Mouse (Mus musculus) forebrain, postnatal 0 days (tissue): ENCODE results near the gene Ptcd1. TPM values are rescaled to one million over a fixed set of nuclear protein-coding genes. Genes with fewer than 3 reads are reported as not detected.

Experiments used
- ATAC-seq: fragments of 200-750 bp; cut with Nextera tagmentation; 2 replicates; pipeline ENCODE4 v1.8.0; 2017; ENCODE audit warnings: mild to moderate bottlenecking, moderate library complexity
- DNase-seq: peaks from one replicate; pipeline ENCODE4 v3.0.0-alpha.2; 2015
- H3K27ac ChIP-seq: fragments of 300-500 bp; sonication (generic); 2 replicates; pipeline ENCODE4 v1.5.1; 2014; ENCODE audit warnings: low read depth, mild to moderate bottlenecking, antibody characterized with exemption, low read length, moderate library complexity, mixed read lengths
- H3K27me3 ChIP-seq: fragments of 300-500 bp; sonication (generic); 2 replicates; pipeline ENCODE4 v1.6.1; 2014; ENCODE audit warnings: mild to moderate bottlenecking, low read length, mixed read lengths; ENCODE audit not compliant: insufficient read depth
- H3K36me3 ChIP-seq: fragments of 300-500 bp; sonication (generic); 2 replicates; pipeline ENCODE4 v1.6.1; 2014; ENCODE audit warnings: mild to moderate bottlenecking, moderate library complexity; ENCODE audit not compliant: insufficient read depth
- H3K4me1 ChIP-seq: fragments of 300-500 bp; sonication (generic); 2 replicates; pipeline ENCODE4 v1.6.1; 2014; ENCODE audit warnings: antibody characterized with exemption; ENCODE audit not compliant: insufficient read depth
- H3K4me2 ChIP-seq: fragments of 300-500 bp; sonication (generic); 2 replicates; pipeline ENCODE4 v1.6.1; 2014; ENCODE audit warnings: low read depth, mild to moderate bottlenecking, moderate library complexity
- H3K4me3 ChIP-seq: fragments of 300-500 bp; sonication (generic); 2 replicates; pipeline ENCODE4 v1.5.1; 2014; ENCODE audit warnings: low read depth, low read length, mixed read lengths
- H3K9ac ChIP-seq: fragments of 300-500 bp; sonication (generic); 2 replicates; pipeline ENCODE4 v1.6.1; 2014; ENCODE audit warnings: mild to moderate bottlenecking
- H3K9me3 ChIP-seq: fragments of 300-500 bp; sonication (generic); 2 replicates; pipeline ENCODE4 v1.6.1; 2016; ENCODE audit warnings: low read length
- CTCF ChIP-seq: sonication (generic); IDR thresholded peaks from 2 replicates; pipeline ENCODE4 v1.5.1; 2016; ENCODE audit warnings: antibody characterized with exemption, control low read depth, low read depth
- WGBS: fragments of 180-500 bp; shearing (Covaris S2); extraction: QIAGEN DNeasy Blood & Tissue Kit; methylation state at CpG from one replicate; pipeline ENCODE4 v1.1.7; 2014; 5-methylcytosine and 5-hydroxymethylcytosine counted together
- polyA plus RNA-seq: library from polyadenylated mRNA; unstranded; fragments of >200 nt; fragmentation: Nextera tagmentation; extraction: Ambion mirVana; gene quantifications from 2 replicates; pipeline ENCODE4 v1.2.1, GENCODE M21; 2015
- total RNA-seq: library from RNA; depleted of rRNA; stranded (reverse); fragments of >200 nt; gene quantifications from 2 replicates; pipeline ENCODE4 v1.2.3, GENCODE M21; 2014

Gene Ptcd1
- total and polyA plus RNA-seq, 2 experiments from 2014 or later = 21.7 to 32.6 TPM

DNA sequence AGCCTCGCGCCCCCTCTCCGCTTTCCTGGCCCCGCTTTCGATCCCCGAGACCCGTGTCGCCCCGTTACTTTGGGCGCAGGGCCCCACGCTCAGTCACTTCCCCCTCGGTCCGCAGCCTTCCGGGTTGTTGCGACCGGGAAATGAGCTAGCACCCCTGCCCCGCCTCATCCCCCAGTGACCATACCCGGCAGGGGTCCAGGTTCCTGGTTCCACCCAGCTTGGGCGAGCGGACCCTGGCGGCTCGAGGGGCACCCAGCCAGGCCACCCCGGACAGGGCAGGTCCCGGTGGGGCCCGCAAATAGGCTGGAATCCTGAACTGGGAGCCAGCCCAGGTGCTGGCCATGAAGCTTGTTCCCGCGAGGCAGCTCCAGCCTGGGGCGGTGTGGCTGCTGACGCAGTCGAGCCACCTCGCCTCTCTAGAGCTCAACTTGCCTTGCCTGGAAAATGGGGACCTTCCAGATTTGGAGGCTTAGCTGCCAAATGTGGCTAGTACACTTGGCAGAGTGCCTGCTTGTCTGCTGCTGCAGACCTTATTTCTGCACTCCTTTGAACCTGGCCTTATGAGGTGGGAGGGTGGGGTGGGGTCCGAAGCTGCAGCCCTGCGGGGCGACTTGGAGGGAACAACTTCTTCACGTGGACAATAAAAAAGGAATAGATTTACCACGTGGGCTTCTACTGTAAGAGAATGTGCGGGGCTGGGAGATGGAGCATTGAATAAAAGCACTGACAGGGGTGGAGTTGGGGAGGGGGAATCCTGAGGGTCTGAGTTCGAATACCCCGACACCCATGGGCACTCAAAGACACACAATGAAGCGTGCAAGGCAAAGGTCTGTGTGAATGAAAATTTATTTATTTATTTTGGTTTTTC is 52.1 kb downstream of the Ptcd1 start:
- no peak for TF ChIP-seq CTCF
- H3K27me3 ChIP-seq = peaks cover 7% of the 10 kb centered on the region; the same call in 1 of the 2 replicates
- ATAC-seq (peak; percentile 7; the same call in 1 of the 2 replicates), DNase-seq (peak; percentile 41)
- no peak overlapping the region for H3K27ac ChIP-seq
- 22% methylated on average over 29 of the region's 40 CpGs for WGBS
- peaks cover 9% of the 10 kb centered on the region for H3K36me3 ChIP-seq
- peak overlapping the region; percentile 56 for H3K4me2 ChIP-seq
- H3K9me3 ChIP-seq = no peaks in the 10 kb centered on the region
- peak overlapping the region; percentile 35; the same call in 1 of the 2 replicates for H3K9ac ChIP-seq
- no peaks in the 10 kb centered on the region for H3K4me1 ChIP-seq
- peak overlapping the region; percentile 43 for H3K4me3 ChIP-seq

DNA sequence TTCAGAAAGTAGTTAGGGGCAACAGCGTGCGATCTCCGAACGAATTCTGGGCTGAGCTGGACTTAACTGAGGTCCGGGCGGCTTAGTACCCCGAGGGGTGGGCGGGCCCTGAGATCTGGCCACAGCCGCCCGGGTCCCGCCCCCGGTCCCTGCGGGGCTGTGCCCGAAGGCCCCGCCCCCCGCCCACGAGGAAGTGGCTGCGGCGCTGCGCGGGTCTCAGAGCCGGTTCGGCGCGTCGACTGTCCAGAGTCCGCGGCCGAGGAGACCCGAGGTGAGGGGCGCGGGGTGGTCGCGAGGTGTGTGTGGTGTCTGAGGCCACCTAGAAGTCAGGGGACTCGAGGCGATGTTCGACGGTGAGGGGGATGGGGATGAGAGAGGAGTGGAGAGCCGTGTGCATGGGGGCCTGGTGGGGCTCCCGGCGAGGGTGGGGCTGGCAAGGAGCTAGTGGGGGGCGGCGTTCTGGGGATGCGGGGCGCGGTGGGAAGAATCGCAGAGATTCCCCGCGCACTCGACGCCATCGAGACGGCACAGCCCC is 52.8 kb downstream of the Ptcd1 start, which contains the start of gene Arpc1b:
Gene Arpc1b (plus strand): TSS at position 145 of the 535 bp plus-strand sequence.
- WGBS = 2% methylated on average over 50 of the region's 53 CpGs
- peak within 1 kb of the TSS; percentile 35; the same call in 1 of the 2 replicates for H3K9ac ChIP-seq
- no peak within 1 kb of the TSS for H3K27ac ChIP-seq
- peaks cover 16% of the 10 kb centered on the region for H3K36me3 ChIP-seq
- peak within 1 kb of the TSS; percentile 43 for H3K4me3 ChIP-seq
- TF ChIP-seq CTCF = no peak
- no peaks in the 10 kb centered on the region for H3K9me3 ChIP-seq
- peak; percentile 31 for DNase-seq
- peak within 1 kb of the TSS; percentile 56 for H3K4me2 ChIP-seq
- peaks cover 7% of the 10 kb centered on the region; the same call in 1 of the 2 replicates for H3K27me3 ChIP-seq
- no peaks in the 10 kb centered on the region for H3K4me1 ChIP-seq
- peak; percentile 52 for ATAC-seq

DNA sequence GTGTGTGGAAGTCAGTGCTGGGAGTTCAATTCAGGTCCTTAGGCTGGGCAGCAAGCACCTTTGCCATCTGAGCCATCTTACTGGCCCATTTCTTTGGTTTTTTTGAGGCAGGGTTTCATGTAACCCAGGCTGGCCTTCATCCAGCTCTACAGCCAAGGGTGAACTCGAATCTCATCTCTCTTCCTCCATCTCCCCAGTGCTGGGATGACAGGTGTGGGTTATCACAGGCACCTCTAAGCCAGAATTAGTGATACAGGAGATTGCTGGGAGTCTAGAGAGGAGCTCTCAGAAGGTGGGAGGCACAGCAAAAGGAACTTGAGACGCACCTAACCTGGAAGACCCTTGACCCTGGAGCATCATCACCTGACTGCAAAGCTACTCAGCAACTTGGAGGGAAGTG is 53.5 kb downstream of the Ptcd1 start:
- Histone ChIP-seq H3K4me2 (peak overlapping the region; percentile 56), H3K9ac (no peak overlapping the region), H3K27ac (no peak overlapping the region), H3K36me3 (peaks cover 21% of the 10 kb centered on the region), H3K27me3 (peaks cover 7% of the 10 kb centered on the region; the same call in 1 of the 2 replicates), H3K4me1 (no peaks in the 10 kb centered on the region), H3K4me3 (no peak overlapping the region), H3K9me3 (no peaks in the 10 kb centered on the region)
- TF ChIP-seq CTCF = no peak
- ATAC-seq (no peak), DNase-seq (no peak)
- WGBS = 56% methylated on average over 2 of the region's 2 CpGs

DNA sequence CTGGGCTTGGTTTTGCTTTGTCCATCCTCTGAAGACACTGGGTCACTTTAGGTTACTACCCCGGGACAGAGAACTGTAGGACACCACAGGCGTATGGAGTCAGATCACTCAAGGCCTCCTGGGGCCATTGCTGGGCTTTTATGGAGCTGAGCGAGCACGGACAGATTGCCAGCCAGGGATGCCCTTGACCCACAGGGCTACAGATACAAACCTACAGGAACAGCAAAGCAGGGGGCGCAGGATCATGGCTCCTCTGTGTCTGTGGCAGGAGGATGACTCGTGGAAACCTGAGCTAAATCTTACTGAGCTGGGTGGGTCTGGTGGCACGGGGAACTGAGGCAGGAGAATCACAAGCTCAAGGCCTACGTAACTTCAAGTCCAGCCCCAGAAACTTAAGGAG is 54.3 kb downstream of the Ptcd1 start:
- H3K4me3 ChIP-seq = no peak overlapping the region
- H3K36me3 ChIP-seq = peaks cover 30% of the 10 kb centered on the region
- DNase-seq (no peak), ATAC-seq (no peak)
- no peak overlapping the region for H3K27ac ChIP-seq
- no peaks in the 10 kb centered on the region for H3K9me3 ChIP-seq
- H3K27me3 ChIP-seq = peaks cover 7% of the 10 kb centered on the region; the same call in 1 of the 2 replicates
- WGBS = 80% methylated on average over 8 of the region's 8 CpGs
- no peak for TF ChIP-seq CTCF
- H3K4me2 ChIP-seq = no peak overlapping the region
- no peaks in the 10 kb centered on the region for H3K4me1 ChIP-seq
- H3K9ac ChIP-seq = no peak overlapping the region

DNA sequence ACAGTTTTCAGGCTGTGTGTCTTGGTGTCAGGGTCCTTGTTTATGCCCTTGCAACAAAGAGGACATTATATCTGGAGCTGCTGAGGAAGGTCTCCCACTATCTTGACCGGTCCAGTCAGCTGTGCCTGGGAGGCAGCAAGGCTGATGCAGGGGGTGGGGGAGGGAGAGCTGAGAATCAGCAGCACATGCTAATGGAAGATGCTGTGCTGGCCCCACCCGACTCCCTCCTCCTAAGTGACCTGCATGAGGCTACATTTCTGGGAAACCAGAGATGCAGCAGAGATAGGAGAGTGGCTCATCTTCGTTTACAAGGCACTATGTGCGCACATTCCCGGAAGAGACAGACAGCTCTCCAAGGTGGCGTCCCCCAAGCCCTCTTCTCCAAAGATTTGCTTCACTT is 56.5 kb downstream of the Ptcd1 start:
- Histone ChIP-seq H3K9me3 (no peaks in the 10 kb centered on the region), H3K27me3 (peaks cover 7% of the 10 kb centered on the region; the same call in 1 of the 2 replicates), H3K4me1 (no peaks in the 10 kb centered on the region), H3K9ac (no peak overlapping the region), H3K4me2 (no peak overlapping the region), H3K36me3 (peaks cover 51% of the 10 kb centered on the region), H3K4me3 (no peak overlapping the region), H3K27ac (no peak overlapping the region)
- no peak for DNase-seq
- ATAC-seq = no peak
- no peak for TF ChIP-seq CTCF
- WGBS = 91% methylated on average over 6 of the region's 6 CpGs

DNA sequence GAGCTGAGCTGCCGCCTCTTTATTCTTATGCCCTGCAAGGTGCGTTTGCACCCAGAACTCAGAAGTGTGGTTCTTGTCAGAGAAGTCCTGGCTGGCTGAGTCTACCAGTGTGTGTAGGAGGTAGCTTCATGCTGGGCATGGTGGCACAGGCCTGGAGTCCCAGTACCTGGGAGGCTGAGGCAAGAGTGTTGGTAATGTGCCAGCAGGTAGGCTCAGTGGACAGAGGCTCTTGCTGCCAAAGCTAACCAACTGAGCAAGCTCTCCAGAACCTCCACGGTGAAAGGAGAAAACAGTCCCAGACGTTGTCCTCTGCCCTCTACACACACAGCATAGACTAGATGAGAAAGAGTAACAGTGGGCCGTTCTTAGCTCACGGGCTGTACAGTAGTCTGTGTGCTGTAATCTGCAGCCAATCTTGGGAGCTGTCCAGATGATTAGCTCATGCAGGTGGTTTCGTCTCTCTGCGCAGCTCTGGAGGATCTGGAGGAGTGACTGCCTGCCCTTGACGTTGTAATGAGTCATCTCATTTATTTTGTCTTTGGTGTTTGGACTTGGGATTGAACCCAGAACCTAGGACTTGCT is 61.1 kb downstream of the Ptcd1 start:
- no peaks in the 10 kb centered on the region for H3K4me1 ChIP-seq
- no peak for ATAC-seq
- H3K9ac ChIP-seq = no peak overlapping the region
- no peak for DNase-seq
- WGBS = 89% methylated on average over 9 of the region's 9 CpGs
- no peak for TF ChIP-seq CTCF
- peaks cover 92% of the 10 kb centered on the region for H3K36me3 ChIP-seq
- H3K4me3 ChIP-seq = no peak overlapping the region
- H3K27me3 ChIP-seq = no peaks in the 10 kb centered on the region
- no peak overlapping the region for H3K4me2 ChIP-seq
- no peak overlapping the region for H3K27ac ChIP-seq
- no peaks in the 10 kb centered on the region for H3K9me3 ChIP-seq
